Mouse (Mus musculus) B cell, adult (primary cell): ENCODE results near the gene Rasa3. TPM values are rescaled to one million over a fixed set of nuclear protein-coding genes. Genes with fewer than 3 reads are reported as not detected.

Experiments
- total RNA-seq: library from RNA; stranded (reverse); gene quantifications from 4 replicates; pipeline ENCODE4 v1.2.4, GENCODE M21; 2023; ENCODE audit not compliant: inconsistent age

Gene Rasa3
- total RNA-seq = 305 to 356 TPM (median 325 TPM) in 4 replicates

DNA sequence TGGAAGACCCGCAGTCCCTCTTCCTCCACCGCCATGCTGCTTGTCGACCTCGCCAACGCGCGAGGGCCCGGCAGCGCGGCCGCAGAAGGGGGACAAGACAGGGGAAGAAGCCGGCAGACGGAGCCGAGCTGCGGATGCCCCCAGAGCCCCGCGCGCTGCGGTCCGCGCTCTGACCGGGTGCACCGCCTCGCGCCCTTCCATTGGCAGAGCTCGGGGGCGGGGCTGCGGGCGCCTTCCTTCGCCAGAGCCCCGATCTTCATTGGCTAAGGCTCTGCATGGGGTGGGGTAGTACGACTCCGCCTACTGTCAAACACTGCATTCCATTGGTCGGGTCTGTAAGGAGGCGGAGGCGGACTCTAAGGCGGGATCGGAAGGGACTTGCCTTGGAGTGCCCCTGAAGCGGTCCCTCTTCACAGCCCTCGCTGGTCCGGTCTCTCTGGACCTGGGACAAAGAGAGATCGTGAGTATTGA is at the start of gene Rasa3:
Gene Rasa3 (minus strand): TSS at position 191 of the 471 bp plus-strand sequence.

DNA sequence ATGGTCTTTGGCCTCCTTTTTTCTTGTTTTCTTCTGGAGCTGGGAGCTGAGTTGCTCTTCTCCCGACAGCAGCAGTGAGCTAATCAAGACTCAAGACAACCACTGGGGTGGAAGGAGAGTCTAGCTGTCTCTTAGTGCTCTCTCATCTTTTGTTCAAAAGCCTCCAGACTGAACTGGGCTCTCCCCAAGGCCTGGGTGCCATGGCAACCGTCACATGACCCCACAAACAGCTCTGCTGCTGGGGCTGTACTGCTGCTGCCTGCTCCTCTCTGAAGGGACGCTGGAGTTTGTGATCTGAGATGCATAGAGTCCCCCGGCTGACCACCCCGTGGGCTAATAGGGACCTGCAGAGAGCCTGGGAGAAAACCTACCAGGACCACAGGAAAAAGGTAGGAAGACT is 28.3 kb upstream of the Rasa3 start, which contains the start of gene Cfap97d2:
Gene Cfap97d2 (plus strand): TSS at position 222 of the 400 bp plus-strand sequence.

DNA sequence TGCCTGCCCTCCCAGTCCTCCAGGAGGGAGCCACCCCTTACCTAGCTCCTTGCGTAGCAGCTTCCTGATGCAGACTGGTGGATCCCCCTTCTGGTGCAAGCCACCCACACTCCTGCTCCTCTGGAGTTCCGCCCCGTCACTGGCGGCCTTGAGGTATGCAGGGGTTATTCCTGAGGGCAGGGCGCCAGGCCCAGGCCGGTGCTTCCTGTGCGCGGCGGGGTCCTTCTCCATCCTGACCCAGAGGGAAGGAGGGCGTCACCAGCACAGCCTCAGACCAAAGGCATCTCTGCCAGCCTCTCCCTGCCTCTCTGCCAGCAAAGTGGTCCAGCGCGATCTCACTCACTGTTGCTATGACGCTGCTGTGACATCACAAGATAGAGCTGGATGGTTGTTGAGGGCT is 115.3 kb downstream of the Rasa3 start, which contains the start of gene 1700029H14Rik:
Gene 1700029H14Rik (minus strand): TSS at position 344 of the 400 bp plus-strand sequence.

Other genes with a start within 250 kb of the Rasa3 start
- not detected in 4 replicates for gene Tmem255b, start 242.4 kb downstream of the Rasa3 start, total RNA-seq
- 0.39 to 0.60 TPM (median 0.51 TPM) in 4 replicates for gene Gas6, start 183.1 kb downstream of the Rasa3 start, total RNA-seq
- 5.5 to 9.2 TPM (median 7.3 TPM) in 4 replicates for gene 1700029H14Rik, start 115.1 kb downstream of the Rasa3 start, total RNA-seq
- gene Cfap97d2, start 28.3 kb upstream of the Rasa3 start, total RNA-seq = not detected in 4 replicates
- gene Cdc16, start 80.1 kb upstream of the Rasa3 start, total RNA-seq = 40.1 to 48.9 TPM (median 44.5 TPM) in 4 replicates
- 28.6 to 30.3 TPM (median 30.3 TPM) in 4 replicates for gene Upf3a, start 108.0 kb upstream of the Rasa3 start, total RNA-seq
- gene AF366264, start 160.8 kb upstream of the Rasa3 start, total RNA-seq = not detected in 4 replicates
- 22.6 to 27.5 TPM (median 23.2 TPM) in 4 replicates for gene Champ1, start 192.0 kb upstream of the Rasa3 start, total RNA-seq
- 0.81 to 2.8 TPM (median 1.8 TPM) in 4 replicates for gene Coprs, start 212.7 kb upstream of the Rasa3 start, total RNA-seq